Mouse (Mus musculus): ENCODE data around the gene Dlx6. TPM values are rescaled to one million over a fixed set of nuclear protein-coding genes. Genes with fewer than 3 reads are reported as not detected.

Dlx6 gene
- total RNA-seq, 1 experiment = not detected

- Histone ChIP-seq H3K9me3 (ENCODE audit: control insufficient read depth, insufficient read depth, low read depth, low read length) (no peaks in the 10 kb centered on the region), H3K4me1 (ENCODE audit: control insufficient read depth in 2 of 2, insufficient read depth in 2 of 2, low read length in 2 of 2, poor library complexity in 1 of 2) (peaks cover 0 to 6% of the 10 kb centered on the region in 2 experiments; a peak in 1 of 4 replicates), H3K27ac (ENCODE audit: insufficient read depth, low read depth, low read length, poor library complexity, severe bottlenecking) (no peak overlapping the region), H3K4me3 (ENCODE audit: insufficient read depth in 1 of 2, low read depth in 1 of 2, low read length in 2 of 2, poor library complexity in 1 of 2, severe bottlenecking in 1 of 2) (no peak overlapping the region), H3K9ac (ENCODE audit: insufficient read depth, low read depth, low read length, poor library complexity, severe bottlenecking) (no peak overlapping the region), H3K36me3 (ENCODE audit: control insufficient read depth, insufficient read depth, low read length, poor library complexity, severe bottlenecking) (no peaks in the 10 kb centered on the region)
- in situ Hi-C loops (cut with MboI; ENCODE audit: low sequenced_read_pairs in 2 of 2, unreplicated experiment in 2 of 2) = loop anchor here (10.0 to 25.0 kb wide), 3 partner anchors 588 to 1151 kb away; partner anchors contain the start of gene Dync1i1 (in 1 of the 2)
- DNase-seq (ENCODE audit: low read depth, low spot score) = no peak
- no peak for TF ChIP-seq HCFC1 (IDR thresholded peaks at IDR 0.05; ENCODE audit: borderline replicate concordance, insufficient read depth, low read length)
- TF ChIP-seq ZC3H11A (IDR thresholded peaks at IDR 0.05; ENCODE audit: borderline replicate concordance, low read depth, low read length) = no peak
- no peak for TF ChIP-seq CHD2 (IDR thresholded peaks at IDR 0.05; ENCODE audit: low read depth, low read length)
Observed at GRCm38 (mm10) chr6:6875676-6876075, 12.5 kb downstream of the Dlx6 start.

GRCm38 (mm10) chr6:6876231-6876630 is 13.1 kb downstream of the Dlx6 start:
- in situ Hi-C loops (cut with MboI; ENCODE audit: low sequenced_read_pairs in 2 of 2, unreplicated experiment in 2 of 2) = loop anchor here (10.0 to 25.0 kb wide), 3 partner anchors 589 to 1151 kb away; partner anchors contain the start of gene Dync1i1 (in 1 of the 2)
- no peak for DNase-seq (ENCODE audit: low read depth, low spot score)

DNA sequence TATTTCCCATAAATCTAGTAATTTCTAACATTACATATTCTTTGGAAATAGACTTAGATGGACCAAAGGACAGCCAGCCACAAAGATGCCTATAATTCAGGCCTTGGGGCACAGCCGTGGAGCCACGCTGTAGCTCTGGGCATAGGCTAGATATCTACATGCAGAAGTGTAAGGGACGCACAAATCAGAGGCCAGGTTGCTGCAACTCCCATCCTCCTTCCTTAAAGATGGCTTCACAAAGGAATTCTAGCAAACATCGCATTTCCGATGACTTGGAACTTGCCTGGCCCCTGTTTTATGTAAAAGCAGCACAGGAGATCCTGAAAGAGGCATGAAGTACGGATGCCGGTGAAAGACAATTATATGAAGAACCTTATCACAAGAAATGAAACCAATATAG is 13.6 kb downstream of the Dlx6 start:
- Histone ChIP-seq H3K9ac (ENCODE audit: insufficient read depth, low read depth, low read length, poor library complexity, severe bottlenecking) (no peak overlapping the region), H3K4me1 (ENCODE audit: control insufficient read depth in 2 of 2, insufficient read depth in 2 of 2, low read length in 2 of 2, poor library complexity in 1 of 2) (peaks cover 0 to 10% of the 10 kb centered on the region in 2 experiments; a peak in 1 of 4 replicates), H3K27ac (ENCODE audit: insufficient read depth, low read depth, low read length, poor library complexity, severe bottlenecking) (no peak overlapping the region), H3K9me3 (ENCODE audit: control insufficient read depth, insufficient read depth, low read depth, low read length) (no peaks in the 10 kb centered on the region), H3K36me3 (ENCODE audit: control insufficient read depth, insufficient read depth, low read length, poor library complexity, severe bottlenecking) (no peaks in the 10 kb centered on the region), H3K4me3 (ENCODE audit: insufficient read depth in 1 of 2, low read depth in 1 of 2, low read length in 2 of 2, poor library complexity in 1 of 2, severe bottlenecking in 1 of 2) (no peak overlapping the region)
- in situ Hi-C loops (cut with MboI; ENCODE audit: low sequenced_read_pairs in 2 of 2, unreplicated experiment in 2 of 2) = loop anchor here (10.0 to 25.0 kb wide), 3 partner anchors 589 to 1152 kb away; partner anchors contain the start of gene Dync1i1 (in 1 of the 2)
- TF ChIP-seq CHD2 (IDR thresholded peaks at IDR 0.05; ENCODE audit: low read depth, low read length) (no peak), HCFC1 (IDR thresholded peaks at IDR 0.05; ENCODE audit: borderline replicate concordance, insufficient read depth, low read length) (no peak), MAFK (IDR thresholded peaks at IDR 0.05; ENCODE audit: insufficient read depth, low read depth, low read length) (no peak), ZNF384 (IDR thresholded peaks at IDR 0.05; ENCODE audit: low read depth, low read length) (no peak), ZC3H11A (IDR thresholded peaks at IDR 0.05; ENCODE audit: borderline replicate concordance, low read depth, low read length) (no peak)
- DNase-seq (ENCODE audit: low read depth, low spot score) = no peak

More at GRCm38 (mm10) chr6:6876231-6876630, 13.1 kb downstream of the Dlx6 start:
- no peaks in the 10 kb centered on the region for H3K36me3 ChIP-seq (ENCODE audit: control insufficient read depth, insufficient read depth, low read length, poor library complexity, severe bottlenecking)
- H3K27ac ChIP-seq (ENCODE audit: insufficient read depth, low read depth, low read length, poor library complexity, severe bottlenecking) = no peak overlapping the region
- no peaks in the 10 kb centered on the region for H3K9me3 ChIP-seq (ENCODE audit: control insufficient read depth, insufficient read depth, low read depth, low read length)
- no peak for TF ChIP-seq ZC3H11A (IDR thresholded peaks at IDR 0.05; ENCODE audit: borderline replicate concordance, low read depth, low read length)
- TF ChIP-seq HCFC1 (IDR thresholded peaks at IDR 0.05; ENCODE audit: borderline replicate concordance, insufficient read depth, low read length) = no peak
- TF ChIP-seq MAFK (IDR thresholded peaks at IDR 0.05; ENCODE audit: insufficient read depth, low read depth, low read length) = no peak
- no peak for TF ChIP-seq CHD2 (IDR thresholded peaks at IDR 0.05; ENCODE audit: low read depth, low read length)
- TF ChIP-seq ZNF384 (IDR thresholded peaks at IDR 0.05; ENCODE audit: low read depth, low read length) = no peak
- no peak overlapping the region for H3K9ac ChIP-seq (ENCODE audit: insufficient read depth, low read depth, low read length, poor library complexity, severe bottlenecking)
- peaks cover 0 to 7% of the 10 kb centered on the region in 2 experiments; a peak in 1 of 4 replicates for H3K4me1 ChIP-seq (ENCODE audit: control insufficient read depth in 2 of 2, insufficient read depth in 2 of 2, low read length in 2 of 2, poor library complexity in 1 of 2)
- H3K4me3 ChIP-seq (ENCODE audit: insufficient read depth in 1 of 2, low read depth in 1 of 2, low read length in 2 of 2, poor library complexity in 1 of 2, severe bottlenecking in 1 of 2) = no peak overlapping the region

GRCm38 (mm10) chr6:6877346-6877910 is 14.3 kb downstream of the Dlx6 start:
- Histone ChIP-seq H3K36me3 (ENCODE audit: control insufficient read depth, insufficient read depth, low read length, poor library complexity, severe bottlenecking) (no peaks in the 10 kb centered on the region), H3K4me1 (ENCODE audit: control insufficient read depth in 2 of 2, insufficient read depth in 2 of 2, low read length in 2 of 2, poor library complexity in 1 of 2) (peaks cover 0 to 12% of the 10 kb centered on the region in 2 experiments; a peak in 1 of 4 replicates), H3K4me3 (ENCODE audit: insufficient read depth in 1 of 2, low read depth in 1 of 2, low read length in 2 of 2, poor library complexity in 1 of 2, severe bottlenecking in 1 of 2) (no peak overlapping the region), H3K9ac (ENCODE audit: insufficient read depth, low read depth, low read length, poor library complexity, severe bottlenecking) (no peak overlapping the region), H3K9me3 (ENCODE audit: control insufficient read depth, insufficient read depth, low read depth, low read length) (no peaks in the 10 kb centered on the region), H3K27ac (ENCODE audit: insufficient read depth, low read depth, low read length, poor library complexity, severe bottlenecking) (no peak overlapping the region)
- in situ Hi-C loops (cut with MboI; ENCODE audit: low sequenced_read_pairs in 2 of 2, unreplicated experiment in 2 of 2) = loop anchor here (10.0 to 25.0 kb wide), 3 partner anchors 590 to 1153 kb away; partner anchors contain the start of gene Dync1i1 (in 1 of the 2)
- TF ChIP-seq HCFC1 (IDR thresholded peaks at IDR 0.05; ENCODE audit: borderline replicate concordance, insufficient read depth, low read length) (no peak), ZNF384 (IDR thresholded peaks at IDR 0.05; ENCODE audit: low read depth, low read length) (no peak)
- no peak for DNase-seq (ENCODE audit: low read depth, low spot score)
